Mouse (Mus musculus) telencephalon, adult 2 months (tissue): ENCODE data around the gene Ulk4.
"Not testable (repeated sequence)": the region's sequence is repeated elsewhere in the genome, so short reads cannot be mapped to it uniquely, and the experiment has no call there.

Source experiments
- DNase-seq: peaks from one replicate; pipeline ENCODE4 v3.0.0-alpha.2; 2011; ENCODE audit warnings: low read depth, low spot score

The Ulk4 gene

GRCm38 (mm10) chr9:120935634-120935922 is 341.4 kb downstream of the Ulk4 start:
- no peak for DNase-seq

- DNase-seq = no peak
Measured at GRCm38 (mm10) chr9:120934821-120935633, 342.0 kb downstream of the Ulk4 start.

DNA sequence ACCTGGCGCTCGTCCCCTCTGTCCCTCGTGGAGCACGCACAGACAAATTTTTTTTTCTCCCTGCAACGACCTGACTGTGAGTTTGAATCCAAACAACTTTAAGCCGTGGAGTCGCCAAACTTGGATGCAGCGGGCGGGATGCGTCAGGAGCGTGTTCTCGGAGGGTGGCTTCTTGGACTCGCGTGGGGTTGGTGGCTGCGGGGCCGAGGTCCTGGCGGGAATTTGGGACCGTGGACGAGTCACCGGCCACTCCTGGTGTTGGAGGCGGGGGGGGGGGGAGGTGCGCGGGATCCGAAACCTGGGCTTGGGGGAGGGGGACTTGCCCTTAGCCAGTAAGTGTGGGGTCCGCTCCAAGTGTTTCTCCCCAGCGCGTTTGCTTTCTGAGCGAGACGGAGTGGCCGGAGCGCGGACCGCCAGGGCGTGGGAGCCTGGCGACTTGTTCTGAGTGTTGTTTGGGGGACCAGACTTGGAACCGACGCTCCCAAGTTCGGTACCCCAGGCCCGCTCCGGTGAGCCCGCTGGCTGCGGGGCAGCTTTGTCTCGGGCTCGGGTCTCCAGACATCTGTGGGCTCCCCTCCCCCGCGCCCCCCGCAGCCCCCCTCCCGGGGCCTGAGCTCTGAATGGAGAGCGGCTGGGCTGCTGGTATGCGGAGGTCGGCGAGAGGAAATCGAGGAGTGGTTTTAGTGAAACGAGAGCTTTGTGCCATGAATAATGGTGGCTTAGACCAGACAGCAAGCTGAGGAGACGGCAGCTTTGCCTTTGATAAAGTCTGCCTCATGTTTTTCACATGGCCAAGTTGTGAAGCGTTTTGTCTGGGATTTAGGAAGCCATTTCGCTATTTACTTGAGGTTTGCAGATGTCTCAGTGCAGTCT is 342.9 kb downstream of the Ulk4 start:
- no peak for DNase-seq

- no peak for DNase-seq
Measured at GRCm38 (mm10) chr9:120933587-120933885, 343.5 kb downstream of the Ulk4 start.

DNA sequence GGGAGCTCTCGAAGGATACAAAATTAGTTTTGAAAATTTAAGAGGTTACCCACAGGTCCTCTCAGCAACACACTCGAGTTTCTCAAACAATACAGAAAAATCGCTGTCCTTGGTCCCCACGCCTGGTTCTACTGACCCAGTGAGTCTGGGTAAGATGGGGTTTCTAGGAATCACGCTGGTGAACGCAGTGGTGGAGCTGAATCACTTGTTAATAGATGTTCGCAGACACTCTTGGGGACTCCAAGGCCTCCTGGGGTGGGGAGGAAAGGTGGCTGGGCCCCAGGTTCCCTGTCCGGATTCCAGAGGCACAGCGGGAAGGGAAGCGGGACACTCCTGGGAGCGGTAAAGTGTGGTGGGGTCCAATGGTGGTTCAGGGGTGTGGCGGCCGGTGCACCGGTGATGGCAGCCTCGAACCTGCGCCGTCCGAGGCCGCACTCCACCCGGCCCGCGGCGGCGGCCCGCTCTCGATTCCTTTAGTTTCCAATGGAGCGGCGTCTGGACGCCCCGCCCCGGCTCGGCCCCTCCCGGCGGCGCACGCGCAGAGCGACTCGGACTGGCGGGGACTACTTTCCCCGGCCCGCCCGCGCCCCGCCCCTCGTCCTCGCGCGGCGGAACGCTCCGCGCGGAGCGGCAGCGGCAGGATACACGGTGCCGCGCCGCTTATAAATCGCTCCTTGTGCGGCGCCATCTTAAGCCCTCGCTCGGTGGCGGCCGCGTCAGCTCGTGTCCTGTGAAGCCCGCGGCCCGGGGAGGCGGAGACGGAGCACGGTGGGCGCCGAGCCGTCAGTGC is 344.0 kb downstream of the Ulk4 start:
- DNase-seq = peak; percentile 87

GRCm38 (mm10) chr9:120932371-120932770 is 344.6 kb downstream of the Ulk4 start:
- DNase-seq = peak; percentile 35

- no peak for DNase-seq
Measured at GRCm38 (mm10) chr9:120930811-120931210, 346.2 kb downstream of the Ulk4 start.

DNA sequence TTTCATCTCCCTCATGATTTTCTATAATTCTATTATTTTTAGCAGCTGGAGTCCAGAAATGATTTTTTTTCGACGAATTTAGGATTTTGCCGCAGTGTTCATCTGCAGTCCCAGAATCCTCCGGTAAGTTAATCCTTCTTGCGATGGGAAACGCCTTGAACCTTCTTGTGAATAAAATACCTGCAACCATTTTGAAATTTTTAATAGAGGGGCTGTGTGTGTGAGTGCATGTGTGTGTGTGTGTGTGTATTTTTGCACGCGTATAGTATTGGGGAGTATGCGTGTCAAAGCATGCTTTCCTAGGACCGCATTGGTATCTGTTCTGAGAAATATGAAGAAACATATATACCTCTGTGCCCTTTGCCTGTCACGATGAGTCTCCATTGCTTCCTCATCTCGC is 347.0 kb downstream of the Ulk4 start:
- DNase-seq = no peak

DNA sequence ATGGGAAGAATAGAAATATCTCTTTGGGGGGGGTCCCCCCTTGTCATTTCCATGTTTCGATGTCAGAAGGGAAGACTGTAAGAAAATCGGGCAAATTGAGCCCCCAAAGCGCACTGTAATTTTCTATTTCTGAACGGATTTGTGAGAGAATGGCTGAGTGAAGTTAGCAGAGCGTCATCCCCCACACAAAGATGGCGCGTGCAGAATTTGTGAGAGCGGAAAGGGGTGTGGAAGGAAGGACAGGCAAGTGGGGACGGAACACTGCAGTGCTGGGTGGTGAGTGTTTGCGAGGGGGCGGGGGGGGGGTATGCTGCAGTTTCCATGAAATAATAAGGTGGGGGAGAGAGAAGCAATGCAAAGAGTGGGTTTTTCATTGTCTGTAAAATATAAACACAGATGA is 347.9 kb downstream of the Ulk4 start, which contains the start of gene Ctnnb1:
Gene Ctnnb1, plus strand, starts transcription at position 136 of the 400 bp plus-strand sequence.
- no peak for DNase-seq

- no peak for DNase-seq
Measured at GRCm38 (mm10) chr9:120926939-120927606, 349.9 kb downstream of the Ulk4 start.

- DNase-seq = no peak
Measured at GRCm38 (mm10) chr9:120926126-120926525, 350.9 kb downstream of the Ulk4 start.

GRCm38 (mm10) chr9:120919130-120919529 is 357.9 kb downstream of the Ulk4 start:
- no peak for DNase-seq

GRCm38 (mm10) chr9:120918642-120919041 is 358.4 kb downstream of the Ulk4 start:
- peak; percentile 31 for DNase-seq

DNA sequence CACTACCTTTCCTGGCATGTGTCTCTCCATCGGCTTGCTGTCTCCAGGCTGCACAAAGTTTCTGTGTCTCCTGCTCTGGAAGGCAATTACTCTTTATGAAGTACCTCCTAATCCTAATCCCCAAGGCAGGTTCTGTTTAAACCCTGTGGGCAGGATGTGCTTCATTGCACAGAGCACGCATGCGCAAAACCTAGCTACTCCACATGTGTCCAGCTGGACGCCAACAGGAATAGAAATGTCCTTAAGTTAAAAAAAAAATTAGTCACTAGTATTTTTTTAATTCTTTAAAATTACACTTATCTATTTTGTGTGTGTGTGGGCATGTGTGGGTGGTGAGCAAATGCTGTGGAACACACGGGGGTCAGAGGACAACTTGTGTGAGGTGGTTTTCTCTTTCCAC is 358.8 kb downstream of the Ulk4 start:
- no peak for DNase-seq

DNA sequence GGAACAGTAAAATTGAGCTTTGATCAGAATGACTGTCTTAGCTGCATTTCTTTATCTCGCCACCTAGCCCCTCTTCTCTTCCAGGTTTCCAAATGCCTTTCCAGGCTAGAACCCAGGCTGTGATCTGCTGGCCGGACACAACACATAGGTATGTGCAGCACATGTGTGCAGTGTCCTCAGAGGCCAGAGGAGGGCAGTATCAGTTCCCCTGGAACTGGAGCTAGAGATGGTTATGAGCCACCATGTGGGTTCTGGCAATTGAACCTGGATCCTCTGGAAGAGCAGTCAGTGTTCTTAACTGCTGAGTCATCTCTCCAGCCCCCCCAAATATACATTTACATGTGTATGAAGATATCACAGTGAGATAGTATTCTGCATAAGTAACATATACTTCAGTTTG is 359.4 kb downstream of the Ulk4 start:
- DNase-seq = not testable (repeated sequence)

GRCm38 (mm10) chr9:120914877-120915459 is 362.0 kb downstream of the Ulk4 start:
- no peak for DNase-seq

DNA sequence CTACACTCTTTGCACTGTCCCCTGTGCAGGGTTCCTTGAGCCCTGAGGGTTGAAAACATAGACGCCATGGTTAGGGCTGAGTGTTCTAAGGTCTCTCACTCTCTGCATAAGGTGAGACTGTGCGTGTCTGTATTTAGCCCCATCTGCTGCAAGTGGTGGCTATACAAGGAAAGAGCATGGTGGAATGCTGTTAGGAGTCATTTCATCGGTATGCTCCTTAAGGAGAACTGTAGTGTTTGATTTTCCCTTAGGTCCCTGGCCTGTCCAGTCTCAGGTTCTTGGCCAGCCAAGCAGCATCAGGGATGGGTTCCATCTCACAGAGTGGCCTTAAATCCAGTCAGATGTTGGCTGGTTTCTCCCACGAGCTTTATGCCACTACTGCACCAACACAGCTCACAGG is 362.6 kb downstream of the Ulk4 start:
- DNase-seq = no peak

DNA sequence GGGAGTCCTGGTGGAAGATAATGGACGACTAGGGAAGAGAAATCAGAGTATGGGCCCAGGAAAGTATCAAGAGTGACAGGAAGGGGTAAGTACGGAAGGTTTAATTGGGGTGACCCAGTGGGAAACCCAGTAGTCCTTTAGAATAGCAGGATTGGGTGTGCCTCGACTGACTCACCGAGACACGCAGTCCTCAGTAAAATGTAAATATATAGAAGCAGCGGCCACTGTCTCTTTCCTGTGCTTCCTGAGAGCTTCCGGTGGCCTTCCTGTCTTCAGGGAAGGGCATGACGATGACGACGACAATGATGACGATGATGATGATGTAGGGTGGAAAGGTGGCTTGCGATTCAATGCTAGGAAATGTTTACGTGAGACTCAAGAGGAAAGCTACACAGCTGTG is 363.8 kb downstream of the Ulk4 start:
- no peak for DNase-seq

DNA sequence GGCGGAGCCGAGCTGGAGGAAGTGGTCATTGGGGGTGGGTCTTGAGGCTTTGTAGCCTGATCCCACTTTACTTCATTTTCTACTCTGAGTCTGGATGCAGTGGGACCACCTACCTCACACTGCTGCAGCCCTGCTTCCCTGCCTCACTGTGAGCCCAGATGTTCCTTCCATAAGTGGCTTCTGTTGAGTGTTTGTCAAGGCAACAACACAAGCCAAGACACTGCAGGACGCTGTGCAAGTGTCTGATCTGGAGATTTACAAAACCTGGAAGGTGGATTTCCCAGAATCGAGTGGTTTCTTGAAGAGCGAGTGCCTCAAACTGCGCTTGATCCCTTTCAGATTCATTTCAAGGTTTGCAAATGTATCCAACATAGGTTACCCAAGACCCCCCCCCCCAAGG is 368.5 kb downstream of the Ulk4 start:
- DNase-seq = no peak
